Mouse (Mus musculus) spleen, postnatal 4 days (tissue): ENCODE measurements around the gene Cldn7.
A peak's percentile ranks its signal among the peaks of the same experiment; 100 is the strongest.

ENCODE experiments used
- DNase-seq, 2 experiments: peaks; one replicate each; pipeline ENCODE4 v3.0.0; 2022; ENCODE audit warnings: low spot score in 2 of 2

Cldn7 gene

DNA sequence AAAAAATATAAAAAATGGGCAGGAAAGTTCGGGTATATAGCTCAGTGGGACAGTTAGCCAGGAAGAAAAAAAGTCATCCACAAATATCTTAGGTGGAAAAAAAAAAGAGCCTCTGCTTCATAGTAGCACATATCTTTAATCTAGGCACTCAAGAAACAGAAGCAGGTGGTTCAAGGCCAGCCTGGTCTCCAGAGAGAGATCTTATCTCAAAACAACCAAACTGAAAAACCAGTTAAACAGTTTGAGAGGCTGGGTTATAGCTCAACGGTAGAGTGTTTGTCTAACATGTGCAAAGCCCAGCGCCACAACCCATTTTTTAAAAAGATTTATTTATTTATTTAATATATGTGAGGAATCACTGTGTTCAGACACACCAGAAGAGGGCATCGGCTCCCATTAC, 31.5 kb upstream of the Cldn7 start:
- no peak for DNase-seq

DNA sequence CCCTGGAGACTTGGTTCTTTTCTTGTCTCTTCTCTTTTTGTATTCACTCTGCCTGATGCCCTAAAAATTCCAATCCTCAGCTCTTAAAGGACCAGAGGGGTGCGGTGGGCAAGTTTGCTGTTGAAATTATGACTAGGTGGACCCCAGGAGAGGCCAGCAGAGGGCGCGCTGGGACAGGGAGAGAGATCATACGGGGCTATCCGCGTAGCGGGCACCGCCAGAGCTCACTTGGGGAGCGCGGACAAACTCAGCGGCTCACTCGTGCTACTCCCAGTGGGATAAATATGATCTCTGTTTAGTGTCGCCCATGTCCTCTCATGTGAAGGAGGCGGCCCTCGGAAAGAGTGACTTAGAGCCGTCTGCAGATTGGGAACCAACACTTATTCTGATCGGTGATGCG, 30.4 kb upstream of the Cldn7 start:
- peak; percentile 95 to 100 for DNase-seq

DNA sequence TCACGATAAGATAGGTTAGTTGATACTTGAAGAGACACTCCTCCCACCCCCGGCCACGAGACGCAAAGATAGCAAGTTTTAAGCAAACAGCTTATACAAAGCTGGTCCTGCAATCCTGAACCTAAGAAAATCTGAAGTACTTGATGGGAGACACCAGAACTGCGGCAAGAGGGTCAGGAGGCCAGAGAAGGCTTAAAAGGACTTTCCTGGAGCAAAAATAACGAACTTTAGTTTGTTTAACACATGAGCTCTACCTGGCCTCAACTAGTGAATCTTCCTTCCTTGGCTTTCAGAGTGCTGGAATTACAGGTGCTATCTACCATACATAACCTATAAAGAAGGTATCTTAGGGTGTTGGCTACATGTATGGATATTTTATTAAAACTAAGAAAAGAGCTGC, 29.9 kb upstream of the Cldn7 start:
- peak in 1 of 2 experiments; percentile 13 for DNase-seq

DNA sequence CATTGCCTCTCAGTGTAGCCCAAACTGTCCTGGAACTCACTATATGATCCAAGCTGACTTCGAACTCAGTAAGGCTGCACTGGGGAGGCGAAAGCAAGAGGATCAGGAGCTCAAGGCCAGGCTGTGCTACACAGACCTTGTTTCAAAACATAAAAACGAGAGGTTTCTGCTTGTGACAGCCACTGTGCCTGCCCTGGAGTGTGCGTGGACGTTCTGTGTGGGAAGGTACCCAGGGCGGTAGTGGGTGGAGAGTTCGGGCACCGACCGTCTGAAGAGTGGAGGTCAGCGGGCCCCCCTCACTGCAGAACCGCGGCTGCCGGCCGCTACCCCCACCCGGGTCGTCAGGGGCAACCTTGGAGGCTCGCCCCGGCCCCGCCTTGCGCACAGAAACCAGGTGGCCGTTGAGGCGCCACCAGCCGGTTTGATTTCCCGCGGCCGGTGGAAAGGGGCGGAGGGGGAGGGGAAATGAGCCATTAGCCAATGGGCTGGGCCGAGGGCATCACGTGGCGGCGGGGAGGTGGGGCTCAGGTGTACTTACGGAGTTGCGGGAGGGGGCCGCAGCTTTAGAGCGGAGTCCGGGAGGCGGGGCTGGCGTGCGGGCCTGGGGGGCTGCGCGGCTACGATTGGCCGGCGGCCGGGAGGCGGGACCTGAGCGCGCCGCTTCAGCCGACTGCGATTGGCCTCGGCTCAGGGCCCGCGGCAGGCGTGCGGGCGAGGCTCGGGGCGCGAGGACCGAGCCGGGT, 29.3 kb upstream of the Cldn7 start, which contains the start of gene Ybx2:
Ybx2 (plus strand) TSS at position 660 of the 743 bp plus-strand sequence.
- peak; percentile 84 to 92 for DNase-seq

DNA sequence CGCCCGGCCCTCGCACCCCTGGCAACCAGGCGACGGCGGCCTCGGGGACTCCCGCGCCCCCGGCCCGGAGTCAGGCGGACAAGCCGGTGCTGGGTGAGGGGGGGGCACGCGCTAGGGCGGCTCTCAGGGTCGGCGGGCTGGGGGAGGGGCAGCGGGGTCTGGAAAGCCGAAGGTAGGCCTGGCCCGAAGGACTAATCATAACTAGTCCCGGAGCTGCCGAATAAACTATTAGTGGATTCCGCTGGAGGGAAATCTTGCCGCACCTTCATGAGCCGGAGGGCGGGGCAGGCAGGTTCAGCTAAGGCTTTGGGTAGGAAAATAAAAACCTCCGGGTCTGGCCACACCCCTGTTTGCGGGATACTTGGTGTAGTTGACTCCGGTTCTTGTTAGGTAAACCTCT, 28.4 kb upstream of the Cldn7 start:
- peak; percentile 22 to 70 for DNase-seq

DNA sequence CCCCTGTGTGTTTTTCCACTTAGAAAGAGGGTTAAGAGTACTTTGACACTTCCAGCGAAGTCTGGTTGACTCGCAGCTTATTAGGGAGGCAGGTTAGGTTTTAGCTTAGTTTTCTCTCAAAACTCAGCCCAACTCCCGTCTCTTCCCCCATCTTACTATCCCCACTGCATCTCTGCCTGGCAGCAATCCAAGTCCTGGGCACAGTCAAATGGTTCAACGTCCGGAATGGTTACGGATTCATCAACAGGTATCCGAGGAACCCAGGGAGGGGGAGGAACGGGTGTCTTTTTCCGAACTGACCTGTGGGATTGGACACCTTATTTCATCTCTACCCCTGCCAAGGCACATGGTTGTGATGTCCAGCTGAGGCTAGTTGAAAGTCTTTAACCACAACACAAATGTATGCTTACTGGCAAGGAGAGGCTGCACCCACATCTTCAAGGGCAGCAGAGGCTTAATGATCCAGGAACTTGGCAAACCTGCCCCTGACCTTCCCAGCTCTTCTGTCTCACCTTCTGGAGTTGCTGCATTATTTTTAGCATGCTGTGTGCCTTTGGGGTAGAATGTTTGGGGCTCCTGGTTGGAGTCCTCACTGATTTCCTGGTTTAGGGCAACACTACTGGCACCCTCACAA, 27.7 kb upstream of the Cldn7 start:
- DNase-seq = no peak

DNA sequence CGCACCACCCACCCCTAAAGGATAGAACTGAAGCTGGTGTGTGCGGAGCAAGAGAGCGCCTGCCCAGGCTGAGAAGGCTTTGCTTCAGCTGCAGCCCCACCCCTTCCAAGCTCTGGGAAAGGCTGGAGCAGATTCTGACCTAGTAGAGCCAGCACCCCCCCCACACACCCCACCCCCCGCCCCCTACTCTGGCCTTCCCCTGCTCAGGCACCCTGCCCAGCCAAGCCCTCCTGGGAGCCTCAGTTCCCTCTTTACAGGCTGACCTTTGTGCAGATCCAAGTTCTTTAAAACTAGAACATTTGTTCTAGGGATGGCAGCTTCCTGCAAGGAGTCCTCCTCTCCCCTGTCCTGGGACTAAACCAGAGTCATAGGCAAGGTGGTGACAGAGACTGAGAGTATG, 27.2 kb upstream of the Cldn7 start:
- no peak for DNase-seq

DNA sequence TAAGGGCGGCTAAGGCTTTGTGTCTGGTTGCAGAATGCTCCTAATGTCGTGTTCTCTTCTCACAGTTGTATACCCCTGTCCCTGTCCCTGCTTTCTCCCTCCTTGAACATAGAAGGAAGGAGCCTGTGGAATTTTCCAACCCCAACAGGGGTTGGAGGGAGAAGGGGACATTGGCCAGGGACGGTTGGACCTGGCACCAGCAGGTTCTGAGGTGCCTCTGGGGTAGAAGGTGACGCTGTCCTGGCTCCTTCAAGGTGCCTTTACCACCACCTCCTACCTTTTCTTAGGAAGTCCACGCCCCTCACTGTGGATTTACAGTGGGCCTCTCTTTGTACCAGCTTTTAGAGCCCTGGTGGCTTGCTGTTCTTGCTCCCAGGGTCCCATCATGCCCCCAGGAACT, 26.7 kb upstream of the Cldn7 start:
- no peak for DNase-seq

DNA sequence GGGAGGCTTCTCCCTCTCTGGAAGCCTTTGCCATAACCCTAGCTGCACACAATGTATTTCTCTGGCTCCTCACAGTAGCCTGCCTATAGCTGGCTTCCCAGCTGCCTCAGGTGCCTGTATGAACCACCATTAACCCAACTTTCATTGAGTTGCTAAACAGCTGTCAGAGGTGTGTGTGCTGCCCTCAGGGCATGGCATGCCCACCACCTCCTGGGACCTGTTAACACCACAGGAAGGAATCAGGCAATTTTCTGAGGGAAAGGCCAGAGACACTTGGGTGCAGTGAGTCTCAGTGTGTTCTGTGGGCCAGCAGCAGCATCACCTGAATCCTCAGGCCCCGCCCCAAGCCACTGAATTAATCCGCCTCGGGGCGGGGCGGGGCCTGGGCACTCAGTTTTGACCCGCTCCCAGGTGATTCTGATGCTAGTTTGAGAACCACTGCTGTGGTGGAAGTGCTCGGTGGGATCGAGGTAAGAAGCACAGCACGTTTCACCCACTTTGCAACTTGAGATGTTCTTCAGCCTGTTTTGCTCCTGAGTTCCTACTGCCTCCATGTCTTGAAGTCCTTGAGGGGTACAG, 26.1 kb upstream of the Cldn7 start:
- peak in 1 of 2 experiments; percentile 61 for DNase-seq

DNA sequence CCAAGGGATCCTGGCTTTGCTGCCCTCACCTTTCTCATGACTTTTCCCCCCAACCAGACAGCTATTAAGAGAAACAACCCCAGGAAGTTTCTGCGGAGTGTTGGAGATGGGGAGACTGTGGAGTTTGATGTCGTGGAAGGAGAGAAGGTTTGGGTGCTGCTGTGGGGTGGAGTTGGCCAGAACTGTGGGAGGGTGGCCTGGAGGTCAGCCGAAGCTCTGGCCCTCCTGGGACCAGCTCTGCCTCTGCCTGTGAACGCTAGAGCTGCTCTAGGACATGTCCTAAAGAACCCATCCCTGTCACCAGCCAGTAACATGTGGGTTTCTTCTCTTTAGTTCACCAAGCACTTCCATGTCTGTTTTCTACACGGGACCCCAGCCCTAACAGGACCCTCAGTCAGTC, 25.4 kb upstream of the Cldn7 start:
- no peak for DNase-seq

DNA sequence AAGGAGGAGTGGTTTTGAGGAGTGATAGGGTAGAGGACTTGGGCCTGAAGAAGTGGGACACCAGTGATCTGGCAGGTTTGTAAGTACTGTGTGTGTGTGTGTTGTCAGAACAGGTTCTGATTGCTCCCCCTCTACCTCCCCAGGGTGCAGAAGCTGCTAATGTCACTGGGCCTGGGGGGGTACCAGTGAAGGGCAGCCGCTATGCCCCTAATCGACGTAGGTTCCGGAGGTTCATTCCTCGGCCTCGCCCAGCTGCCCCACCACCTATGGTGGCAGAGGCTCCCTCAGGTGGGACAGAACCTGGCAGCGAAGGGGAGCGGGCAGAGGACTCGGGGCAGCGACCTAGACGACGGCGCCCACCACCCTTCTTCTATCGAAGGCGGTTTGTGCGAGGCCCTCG, 24.8 kb upstream of the Cldn7 start:
- peak; percentile 13 to 64 for DNase-seq

DNA sequence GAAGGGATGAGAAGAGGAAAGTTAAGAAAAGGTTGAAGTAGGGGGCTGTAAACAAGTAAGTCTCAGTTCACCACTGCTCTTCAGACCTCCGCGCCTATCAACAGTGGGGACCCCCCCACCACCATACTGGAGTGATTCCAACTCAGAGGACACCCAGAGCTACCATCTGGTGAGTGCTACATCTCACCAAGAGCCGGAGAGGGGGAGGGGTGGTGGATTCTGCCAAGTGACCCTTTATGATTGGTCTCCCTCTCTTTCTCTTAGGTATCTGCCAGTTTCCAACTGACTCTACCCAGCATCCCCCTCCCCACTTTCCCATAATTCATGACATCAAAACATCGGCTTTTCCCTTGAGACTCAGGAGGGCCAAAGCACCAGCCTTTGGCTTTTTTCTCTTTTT, 23.6 kb upstream of the Cldn7 start:
- peak in 1 of 2 experiments; percentile 65 for DNase-seq

DNA sequence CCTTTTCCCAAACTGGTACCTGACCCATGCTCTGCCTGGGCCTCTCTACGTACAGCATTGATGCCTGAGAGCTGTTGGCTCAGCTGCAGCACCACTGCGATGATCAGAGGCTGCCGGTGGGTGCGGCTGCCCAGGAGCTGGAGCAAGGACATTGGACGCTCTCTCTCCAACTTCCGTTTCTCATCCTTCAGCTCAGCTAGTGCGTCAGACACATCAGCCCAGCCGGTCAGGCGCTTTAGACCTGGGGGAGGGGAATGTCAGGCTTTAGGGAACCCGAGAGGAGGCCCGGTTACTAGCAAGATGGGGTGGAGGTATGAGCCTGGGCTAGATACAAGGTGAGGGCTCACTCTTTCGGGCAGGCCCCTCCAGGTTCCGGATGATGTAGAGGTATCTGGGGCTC, 19.4 kb upstream of the Cldn7 start:
- no peak for DNase-seq

DNA sequence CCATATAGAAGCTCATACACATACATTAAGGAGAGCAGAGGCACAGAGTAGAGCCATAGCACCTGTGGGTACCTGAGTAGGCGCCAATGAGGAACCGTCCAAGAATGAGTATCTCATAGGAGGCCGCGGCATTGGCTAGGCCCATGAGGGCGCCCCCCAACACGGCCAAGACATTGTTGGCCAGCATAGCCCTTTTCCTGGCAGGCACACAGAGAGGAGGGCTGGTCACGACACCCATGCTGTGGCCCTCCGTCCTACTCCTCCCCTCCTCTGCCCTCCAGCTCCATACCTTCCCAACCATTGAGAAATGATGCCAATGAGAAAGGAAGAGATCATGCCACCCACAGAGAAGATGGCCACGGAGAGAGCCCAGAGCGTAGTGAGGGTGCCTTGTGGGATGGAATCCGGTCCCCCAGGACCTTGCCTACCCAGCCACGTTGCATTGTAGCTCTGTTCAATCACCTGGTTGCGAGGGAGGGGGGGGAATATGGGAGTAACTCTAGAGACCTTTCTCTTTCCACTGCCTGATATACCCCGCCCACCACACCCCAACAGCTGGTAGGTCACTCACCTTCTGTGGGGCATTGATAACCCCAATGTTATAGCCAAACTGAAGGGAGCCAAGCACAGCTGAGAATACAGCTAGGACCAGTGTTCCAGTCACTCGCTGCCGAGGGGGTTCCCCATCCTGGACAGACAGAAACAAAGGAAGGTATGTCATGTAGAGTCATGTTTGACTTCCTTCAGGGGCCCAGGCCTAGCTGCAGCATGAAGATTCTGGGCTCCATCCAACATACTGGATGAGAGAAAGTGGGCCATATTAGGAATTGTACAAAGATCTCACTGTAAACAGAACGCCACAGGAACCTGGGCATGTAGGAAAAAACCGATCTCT, 18.3 kb upstream of the Cldn7 start:
- DNase-seq = peak; percentile 62 to 78

DNA sequence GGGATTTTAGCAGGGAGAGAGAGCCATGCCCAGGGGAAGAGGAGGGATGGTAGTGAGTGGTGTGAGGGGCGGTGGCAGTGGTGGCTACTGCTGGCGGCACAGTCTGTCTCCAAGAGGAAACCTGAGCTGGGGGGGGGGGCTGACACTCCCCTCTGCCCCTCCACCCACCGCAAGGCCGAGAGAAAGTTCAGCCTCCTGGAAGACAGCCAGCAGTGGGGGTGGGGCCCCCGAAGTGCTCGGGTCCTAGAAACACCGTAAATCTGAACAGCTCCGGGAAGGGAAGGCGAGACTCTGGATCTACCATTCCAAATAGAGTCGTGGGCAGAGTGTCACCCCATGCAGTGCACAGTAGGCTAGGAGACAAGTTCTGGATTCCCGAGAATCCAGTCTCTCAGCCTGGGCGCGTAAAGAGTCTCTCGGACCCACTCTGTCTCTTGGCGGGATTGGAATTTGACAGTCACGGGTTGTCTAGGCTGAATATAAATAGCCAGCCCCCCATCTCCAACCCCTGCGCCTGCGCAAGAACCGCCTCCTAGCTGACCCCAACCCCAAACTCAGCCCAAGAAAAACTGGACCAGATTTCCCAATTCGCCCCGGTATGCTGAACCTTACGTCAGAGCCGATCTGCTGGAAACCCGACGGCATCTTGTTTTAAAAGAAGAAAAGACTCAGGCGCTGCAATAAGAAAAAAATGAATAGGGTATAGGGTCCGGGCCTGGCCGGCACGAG, 17.1 kb upstream of the Cldn7 start:
- DNase-seq = peak; percentile 69 to 83

DNA sequence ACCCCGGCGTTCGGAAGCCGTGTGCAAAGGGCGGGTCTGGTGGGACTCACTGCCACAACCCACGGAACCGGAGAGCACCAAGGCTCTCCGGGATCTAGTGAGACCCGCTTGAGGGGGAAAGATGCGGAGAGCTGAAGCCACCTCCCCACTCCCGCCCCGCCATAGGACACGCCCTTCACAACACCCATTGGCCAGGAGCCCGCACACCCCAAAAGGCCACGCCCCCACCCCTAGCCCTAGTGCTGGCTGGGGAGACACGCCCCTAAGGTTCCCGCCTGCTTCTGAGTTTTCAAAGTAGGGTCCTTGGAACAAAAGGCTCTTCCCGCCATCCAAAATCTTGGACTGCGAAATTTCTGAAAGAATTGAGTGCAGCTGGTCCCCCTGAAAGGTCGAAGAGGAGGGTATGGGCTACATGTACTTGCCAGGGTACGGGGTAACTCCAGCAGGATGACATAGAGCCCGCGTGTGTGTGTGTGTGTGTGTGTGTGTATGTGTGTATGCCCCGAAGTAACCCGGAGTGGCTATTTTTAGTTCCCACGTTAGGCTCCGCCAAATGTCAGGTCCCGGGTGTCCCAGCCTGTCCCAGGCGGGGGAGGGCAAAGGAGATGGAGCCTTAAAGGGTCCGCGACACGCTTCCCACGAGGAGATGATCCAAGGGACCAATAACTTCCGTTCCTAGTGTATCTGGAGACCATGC, 16.4 kb upstream of the Cldn7 start, which contains the start of gene Slc2a4:
Slc2a4 (minus strand) TSS at position 123 of the 697 bp plus-strand sequence.
- peak; percentile 97 to 98 for DNase-seq

DNA sequence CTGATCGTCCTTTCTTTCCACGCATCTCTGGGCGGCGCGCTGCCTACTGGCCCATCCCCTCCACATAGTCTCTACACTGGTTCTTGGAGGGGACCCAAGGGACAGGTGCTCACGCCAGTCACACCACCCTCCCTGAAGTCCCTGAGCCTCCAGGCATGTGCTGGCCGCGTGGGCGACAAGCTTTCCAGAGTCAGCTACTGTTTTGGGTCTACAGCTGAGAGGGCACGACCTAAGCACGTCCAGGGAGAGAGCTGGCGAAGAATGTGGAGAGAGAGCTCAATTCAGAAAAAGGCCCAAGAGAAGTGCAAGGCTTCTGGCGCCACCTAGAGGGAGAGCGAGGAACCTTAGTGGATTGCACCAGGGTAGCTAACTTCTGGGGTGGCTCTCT, 15.8 kb upstream of the Cldn7 start:
- peak; percentile 91 to 97 for DNase-seq

DNA sequence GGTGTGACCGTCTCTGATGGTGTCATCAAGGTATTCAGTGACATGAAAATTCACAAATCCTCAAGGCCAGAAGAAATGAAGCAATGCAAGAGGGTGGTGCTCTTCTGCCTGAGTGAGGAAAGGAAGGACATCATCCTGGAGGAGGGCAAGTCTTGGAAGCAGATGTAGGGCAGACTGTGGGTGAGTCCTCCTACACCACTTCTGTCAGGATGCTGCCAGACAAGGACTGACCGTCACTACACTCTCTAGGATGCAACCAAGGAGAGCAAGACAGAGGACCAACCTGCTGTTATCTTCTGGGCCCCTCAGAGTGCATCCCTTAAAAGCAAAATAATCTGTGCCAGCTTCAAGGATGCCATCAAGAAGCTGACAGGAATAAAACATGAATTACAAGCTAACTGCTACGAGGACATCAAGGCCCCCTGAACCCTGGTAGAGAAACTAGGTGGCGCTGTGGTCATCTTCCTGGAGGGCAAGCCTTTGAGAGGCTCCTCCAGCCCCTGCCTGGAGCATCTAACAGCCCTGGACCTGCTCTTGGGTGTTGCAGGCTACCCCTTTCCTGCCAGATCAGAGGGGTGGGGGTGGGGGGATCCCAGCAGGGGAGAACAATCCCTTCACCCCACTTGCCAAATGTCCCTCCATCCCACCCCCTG, 13.6 kb upstream of the Cldn7 start:
- peak in 1 of 2 experiments; percentile 80 for DNase-seq

DNA sequence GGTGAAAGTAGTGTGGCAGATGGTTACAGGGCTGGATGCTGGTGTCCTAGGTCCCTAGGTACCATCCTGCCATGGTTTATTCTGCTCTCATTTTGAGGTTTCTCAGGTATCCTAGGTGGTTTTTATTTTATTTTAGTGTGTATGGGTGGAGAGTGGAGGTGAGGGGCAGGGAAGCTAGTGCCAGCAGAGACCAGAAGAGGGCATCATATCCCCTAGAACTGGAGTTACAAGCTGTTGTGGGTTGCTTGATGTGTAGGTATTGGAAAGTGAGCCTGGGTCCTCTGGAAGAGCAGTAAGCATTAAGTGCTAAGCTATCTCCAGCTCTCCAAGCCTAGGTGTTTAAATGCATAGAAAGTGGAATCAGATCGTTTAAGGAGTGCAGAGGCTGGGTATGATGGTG, 12.3 kb upstream of the Cldn7 start:
- no peak for DNase-seq

DNA sequence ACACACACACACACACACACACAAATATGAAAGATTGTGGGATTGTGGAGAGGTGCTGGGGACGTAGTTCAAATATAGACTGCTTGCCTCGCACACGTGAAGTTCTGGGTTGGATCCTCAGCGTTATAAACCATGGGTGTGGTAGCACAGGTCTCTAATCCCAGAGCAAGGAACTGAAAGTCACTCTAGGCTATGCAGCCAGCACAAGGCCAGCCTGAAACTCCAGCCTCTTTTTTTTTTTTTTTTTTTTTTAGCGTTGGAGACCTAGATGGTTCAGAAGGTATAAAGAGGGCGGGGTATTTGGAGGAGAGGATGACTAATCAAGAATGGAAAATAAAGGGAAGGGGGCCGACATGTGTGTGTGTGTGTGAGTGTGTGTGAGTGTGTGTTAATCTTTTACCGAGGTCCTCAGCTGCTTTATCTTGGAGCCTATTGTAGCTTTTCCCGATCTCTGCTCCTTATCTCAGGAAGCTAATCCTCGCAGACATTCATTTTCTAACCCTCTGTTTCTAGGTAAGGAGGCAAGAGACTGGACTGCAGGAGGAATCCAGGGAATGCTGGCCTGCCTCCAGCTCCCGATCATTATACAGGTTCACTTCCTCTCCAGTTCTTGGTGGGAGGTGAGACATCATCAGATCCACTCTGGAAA, 11.2 kb upstream of the Cldn7 start:
- no peak for DNase-seq
